Mouse (Mus musculus) olfactory bulb, adult 2 months (tissue): ENCODE results near the gene Senp2.

ENCODE experiments used
- CTCF ChIP-seq: fragments of 200-500 bp; IDR thresholded peaks from 2 replicates; pipeline ENCODE4 v1.5.1; 2012; ENCODE audit warnings: low read depth, mild to moderate bottlenecking, low read length, moderate library complexity; ENCODE audit not compliant: insufficient read depth
- POLR2A ChIP-seq: fragments of 200-500 bp; IDR thresholded peaks from 2 replicates; pipeline ENCODE4 v1.6.1; 2012; ENCODE audit warnings: mild to moderate bottlenecking, low read depth, low read length, moderate library complexity; ENCODE audit not compliant: insufficient read depth

DNA sequence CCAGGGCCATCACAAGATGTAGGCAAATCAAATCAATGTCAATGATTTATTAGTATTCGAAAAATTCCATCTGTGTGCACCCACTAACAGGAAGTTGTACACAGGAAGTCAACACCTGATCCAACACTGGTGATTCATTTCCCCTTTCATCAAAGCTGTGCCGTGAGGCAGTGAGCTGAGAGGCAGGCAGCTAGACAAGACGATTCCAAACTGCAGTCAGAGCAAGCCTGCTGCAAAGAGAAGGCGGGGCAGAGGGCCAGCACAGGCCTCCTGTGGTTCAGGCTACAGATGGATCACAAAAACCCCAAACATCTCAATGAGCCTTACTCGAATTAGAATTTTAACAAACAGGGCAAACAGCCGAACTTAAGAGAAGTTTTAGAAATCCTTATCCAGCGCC is 88.4 kb downstream of the Senp2 start:
- TF ChIP-seq POLR2A (no peak), CTCF (no peak)
